Mouse (Mus musculus) telencephalon, adult 2 months (tissue): ENCODE measurements at regions not wholly inside any gene's neighbourhood (a gene's known extent, or its start where the extent isn't known, plus 50 kb on each side); places are given as distances from the start of the nearest gene placed in this dataset.
"Not testable (repeated sequence)": the region's sequence is repeated elsewhere in the genome, so short reads cannot be mapped to it uniquely, and the experiment has no call there.

Experiments
- DNase-seq: peaks from one replicate; pipeline ENCODE4 v3.0.0-alpha.2; 2011; ENCODE audit warnings: low read depth, low spot score

DNA sequence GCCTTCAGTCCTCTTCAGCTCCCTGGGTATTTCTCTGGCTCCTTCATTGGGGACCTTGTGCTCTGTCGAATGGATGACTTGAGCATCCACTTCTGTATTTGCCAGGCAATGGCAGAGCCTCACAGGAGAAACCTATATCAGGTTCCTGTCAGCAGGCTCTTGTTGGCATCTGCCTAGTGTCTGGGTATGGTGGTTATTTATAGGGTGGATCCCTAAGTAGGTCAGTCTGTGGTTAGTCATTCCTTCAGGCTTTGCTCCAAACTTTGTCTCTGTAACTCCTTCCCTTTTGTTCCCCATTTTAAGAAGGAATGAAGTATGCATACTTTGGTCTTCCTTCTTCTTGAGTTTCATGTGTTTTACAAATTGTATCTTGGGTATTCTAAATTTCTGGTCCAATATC, 522.4 kb upstream of the St8sia4 start:
- not testable (repeated sequence) for DNase-seq

GRCm38 (mm10) chr1:96166767-96167166, 499.4 kb upstream of the St8sia4 start:
- DNase-seq = no peak

DNA sequence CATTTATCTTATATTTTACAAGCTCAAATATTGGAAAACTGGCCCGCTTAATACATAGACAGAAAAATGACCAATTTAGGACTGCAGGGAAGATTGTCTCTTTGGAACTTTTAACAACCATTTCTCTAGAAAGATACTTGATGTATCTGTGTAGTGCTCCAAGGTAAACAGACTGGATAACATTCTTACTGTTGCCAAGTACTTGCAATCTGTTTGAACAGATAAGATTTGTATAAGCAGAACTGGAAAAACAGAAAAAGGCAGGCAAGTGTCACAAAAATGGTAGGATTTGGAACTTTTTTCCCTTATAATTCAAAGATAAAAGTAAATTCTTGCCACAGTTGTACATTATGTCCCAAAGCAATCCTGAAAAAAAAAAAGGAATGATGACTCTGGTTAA, 488.1 kb upstream of the St8sia4 start:
- no peak for DNase-seq

DNA sequence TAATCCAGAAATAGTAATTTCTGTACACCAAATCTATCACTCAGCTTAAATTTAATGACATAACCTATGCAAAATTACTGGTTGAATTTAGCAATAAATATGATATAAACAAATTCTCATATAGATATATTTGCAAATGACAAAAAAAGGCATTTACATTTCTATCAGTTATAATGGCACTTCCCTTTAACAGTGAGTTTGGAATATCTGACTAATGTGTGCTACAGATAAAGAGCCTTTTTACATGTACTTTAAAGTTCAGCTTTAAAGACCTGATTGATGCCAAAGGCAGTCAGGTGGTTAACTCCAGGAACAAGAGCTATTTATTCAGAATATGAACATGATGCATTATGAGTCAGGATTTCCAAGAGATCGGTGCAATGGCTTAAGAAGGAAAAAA, 461.2 kb upstream of the St8sia4 start:
- DNase-seq = no peak

DNA sequence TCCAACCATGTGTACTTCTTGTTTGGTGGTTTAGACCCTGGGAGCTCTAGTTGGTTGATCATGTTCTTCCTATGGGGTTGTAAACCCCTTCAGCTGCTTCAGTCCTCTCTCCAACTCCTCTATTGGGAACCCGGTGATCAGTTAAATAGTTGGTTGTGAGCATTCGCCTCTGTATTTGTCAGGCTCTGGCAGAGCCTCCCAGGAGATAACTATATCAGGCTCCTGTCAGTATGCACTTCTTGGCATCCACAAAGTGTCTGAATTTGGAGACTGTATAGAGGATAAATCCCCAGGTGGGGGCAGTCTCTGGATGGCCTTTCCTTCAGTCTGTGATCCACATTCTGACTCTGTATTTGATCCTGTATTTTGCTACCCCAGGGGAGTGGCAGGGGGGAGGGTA, 440.6 kb upstream of the St8sia4 start:
- DNase-seq = no peak

- DNase-seq = no peak
These were observed 438.0 kb upstream of the St8sia4 start for GRCm38 (mm10) chr1:96105392-96105791.

DNA sequence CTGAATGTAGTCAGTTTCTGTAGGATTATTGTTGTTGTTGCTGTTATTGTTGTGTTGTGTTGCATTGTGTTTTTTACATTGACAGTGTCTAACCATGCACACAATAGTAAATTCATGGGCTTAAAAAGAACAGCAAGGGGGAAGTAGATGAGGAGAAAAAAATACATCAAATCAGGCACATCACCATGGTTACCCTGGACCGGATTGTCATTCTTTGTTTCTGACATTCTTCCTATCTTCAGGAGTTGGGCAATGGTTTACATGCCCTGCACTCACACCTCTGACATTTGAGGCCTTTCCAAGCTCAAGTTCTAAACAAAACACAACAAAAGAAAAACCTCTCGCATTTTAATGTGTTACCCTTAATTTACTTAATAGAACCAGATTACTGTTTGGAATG, 416.2 kb upstream of the St8sia4 start:
- DNase-seq = no peak

GRCm38 (mm10) chr1:96074710-96075109, 407.3 kb upstream of the St8sia4 start:
- no peak for DNase-seq

DNA sequence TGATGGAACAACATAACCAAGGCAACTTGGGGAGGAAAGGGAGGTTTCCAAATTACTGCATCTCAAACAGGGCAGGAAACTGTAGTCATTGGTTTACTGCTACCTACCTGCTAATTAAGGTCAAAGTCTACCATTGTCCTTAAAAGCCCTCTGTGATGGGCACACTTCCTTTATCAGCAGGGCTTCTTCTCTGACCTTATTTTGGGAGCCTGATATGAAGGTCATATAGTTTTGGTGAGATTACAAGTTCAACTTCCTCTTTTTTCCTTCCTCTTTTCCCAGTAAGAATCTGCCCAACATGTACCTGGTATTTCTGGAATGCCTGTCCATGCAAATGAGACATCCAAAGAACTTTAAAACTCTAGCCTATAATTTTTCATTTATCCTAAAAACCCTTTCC, 394.0 kb upstream of the St8sia4 start:
- no peak for DNase-seq

DNA sequence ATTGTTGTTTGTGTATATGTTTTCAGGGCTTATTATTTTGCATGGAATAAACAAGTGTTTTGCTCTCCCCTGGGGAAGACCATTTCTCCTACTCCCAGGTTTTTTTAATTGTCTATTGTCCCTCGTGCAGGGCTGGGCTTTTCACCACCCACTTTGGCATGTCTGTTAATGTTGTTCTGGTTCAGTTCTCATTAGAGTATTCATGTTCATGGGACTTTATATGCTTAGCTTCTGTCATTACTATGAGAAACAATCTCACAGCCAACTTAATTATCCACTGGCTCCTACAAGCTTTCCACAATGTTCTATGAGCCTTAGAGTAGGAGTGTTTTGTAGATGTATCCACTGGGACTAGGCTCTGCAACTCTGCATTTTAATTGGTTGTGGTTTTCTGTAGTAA, 381.9 kb upstream of the St8sia4 start:
- no peak for DNase-seq

- DNase-seq = no peak
These were observed 379.2 kb upstream of the St8sia4 start for GRCm38 (mm10) chr1:96046556-96046955.

DNA sequence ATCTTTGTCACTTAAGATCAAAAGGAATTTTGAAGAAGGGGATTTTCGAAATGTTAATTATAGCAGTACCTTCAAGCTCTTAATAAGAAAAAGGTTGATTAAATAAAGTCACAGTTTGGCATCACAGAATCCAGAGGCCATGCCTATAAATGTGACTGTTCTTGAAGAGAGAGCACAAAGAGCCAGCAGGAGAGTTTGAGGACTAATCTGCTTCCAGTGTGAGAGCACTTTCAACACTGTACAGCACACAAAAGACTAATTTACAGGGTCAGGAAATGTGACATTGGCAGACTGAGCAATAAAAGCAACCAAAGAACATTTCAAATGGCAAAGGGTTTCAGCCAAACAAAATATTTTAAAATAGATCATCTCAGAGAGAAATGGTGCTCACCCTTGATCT, 352.1 kb upstream of the St8sia4 start:
- DNase-seq = no peak

GRCm38 (mm10) chr1:96009461-96009860, 342.1 kb upstream of the St8sia4 start:
- DNase-seq = no peak

GRCm38 (mm10) chr1:96003086-96003485, 335.7 kb upstream of the St8sia4 start:
- DNase-seq = peak; percentile 12

DNA sequence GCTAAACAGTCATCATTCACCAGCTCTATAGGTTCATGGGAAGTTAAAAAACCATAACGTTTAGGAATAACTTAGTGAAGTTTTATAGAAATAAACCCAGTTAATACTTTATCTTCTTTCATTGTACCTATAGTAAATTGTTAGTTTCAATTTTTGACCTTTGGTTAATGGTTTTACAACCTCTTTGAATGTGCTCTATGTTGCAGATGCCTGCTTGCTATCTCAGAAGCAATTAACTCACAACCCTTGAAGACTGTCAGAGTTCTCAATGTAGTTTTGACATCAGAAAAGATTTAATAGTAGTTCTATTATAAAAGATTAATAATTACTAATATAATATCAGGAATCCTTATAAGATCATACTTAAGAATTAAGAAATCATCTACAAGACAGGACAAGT, 294.8 kb upstream of the St8sia4 start:
- no peak for DNase-seq
